In the genomic region with DNA sequence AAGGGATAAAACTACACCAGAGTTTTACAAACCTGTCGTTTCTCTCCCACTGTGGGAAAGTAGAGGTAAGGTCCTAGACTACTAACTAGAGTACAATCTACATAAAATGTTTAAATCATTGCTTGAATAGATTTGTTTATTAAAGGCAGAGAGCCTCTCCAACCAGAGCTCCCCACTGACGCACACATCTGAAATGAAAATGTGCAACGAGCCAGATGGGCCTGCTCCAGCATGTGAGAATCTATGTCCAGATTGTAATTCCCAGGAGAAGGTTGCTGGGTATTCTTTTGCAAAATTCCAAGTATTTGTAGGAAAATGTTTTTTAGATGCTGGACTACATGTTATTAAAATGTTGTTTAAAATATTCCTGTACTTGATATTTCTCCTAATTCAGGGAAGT, we compare ENCODE assay signal across 22 mouse cellular contexts. TPM values are rescaled to one million over a fixed set of nuclear protein-coding genes. Genes with fewer than 3 reads are reported as not detected.
A peak's percentile ranks its signal among the peaks of the same experiment; 100 is the strongest.
DNase-seq lines count a peak whose midpoint lies in the region; ATAC-seq lines count a peak whose summit lies in the region.
"Had no signal": no experiment of that assay in that cellular context is flagged by ENCODE, and none has a peak within 500 bp of the region (broad histone marks: within the 10 kb centered on the region; RNA-seq: fewer than 3 reads in every experiment).

No protein-coding gene starts in this region.

- no peak overlapping the region for H3K4me3 ChIP-seq in embryonic facial prominence, embryonic 14.5 days (ENCODE audit: low read depth, low read length)
- no peak overlapping the region for H3K4me3 ChIP-seq in embryonic facial prominence, embryonic 10.5 days
- H3K4me3 ChIP-seq: embryonic facial prominence, embryonic 15.5 days; gastrocnemius, adult 2 months; hindbrain, embryonic 12.5 days; hindbrain, embryonic 15.5 days had no signal

- no peak overlapping the region for H3K27ac ChIP-seq in embryonic facial prominence, embryonic 14.5 days (replicated peaks; ENCODE audit: low read depth, low read length)
- no peak overlapping the region for H3K27ac ChIP-seq in embryonic facial prominence, embryonic 10.5 days (replicated peaks)
- H3K27ac ChIP-seq: embryonic facial prominence, embryonic 15.5 days; gastrocnemius, adult 2 months; hindbrain, embryonic 12.5 days; hindbrain, embryonic 15.5 days had no signal

- no peaks in the 10 kb centered on the region for H3K36me3 ChIP-seq in embryonic facial prominence, embryonic 14.5 days (ENCODE audit: control insufficient read depth, insufficient read depth, low read length)
- no peaks in the 10 kb centered on the region for H3K36me3 ChIP-seq in embryonic facial prominence, embryonic 10.5 days (replicated peaks)
- H3K36me3 ChIP-seq: embryonic facial prominence, embryonic 15.5 days; hindbrain, embryonic 12.5 days; hindbrain, embryonic 15.5 days had no signal

- no peaks in the 10 kb centered on the region for H3K9me3 ChIP-seq in embryonic facial prominence, embryonic 14.5 days (ENCODE audit: control insufficient read depth, low read length)
- H3K9me3 ChIP-seq in embryonic facial prominence, embryonic 10.5 days, result no peaks in the 10 kb centered on the region
- H3K9me3 ChIP-seq: embryonic facial prominence, embryonic 15.5 days; hindbrain, embryonic 12.5 days; hindbrain, embryonic 15.5 days had no signal

- no peaks in the 10 kb centered on the region for H3K27me3 ChIP-seq in embryonic facial prominence, embryonic 14.5 days (replicated peaks; ENCODE audit: control insufficient read depth, insufficient read depth, low read length)
- no peaks in the 10 kb centered on the region for H3K27me3 ChIP-seq in embryonic facial prominence, embryonic 10.5 days (replicated peaks; ENCODE audit: low read depth, poor library complexity, severe bottlenecking)
- H3K27me3 ChIP-seq: embryonic facial prominence, embryonic 15.5 days; hindbrain, embryonic 12.5 days; hindbrain, embryonic 15.5 days had no signal

- no peaks in the 10 kb centered on the region for H3K4me1 ChIP-seq in embryonic facial prominence, embryonic 14.5 days (ENCODE audit: control insufficient read depth, insufficient read depth, low read length)
- H3K4me1 ChIP-seq in embryonic facial prominence, embryonic 10.5 days, result no peaks in the 10 kb centered on the region
- H3K4me1 ChIP-seq: embryonic facial prominence, embryonic 15.5 days; hindbrain, embryonic 12.5 days; hindbrain, embryonic 15.5 days had no signal

- no peak overlapping the region for H3K4me2 ChIP-seq in embryonic facial prominence, embryonic 14.5 days (ENCODE audit: low read depth, low read length)
- H3K4me2 ChIP-seq: embryonic facial prominence, embryonic 15.5 days; heart, embryonic 11.5 days; hindbrain, embryonic 12.5 days; hindbrain, embryonic 15.5 days had no signal

- 67% methylated on average over 3 of the region's 3 CpGs for WGBS in embryonic facial prominence, embryonic 14.5 days
- 85% methylated on average over 3 of the region's 3 CpGs for WGBS in embryonic facial prominence, embryonic 10.5 days

- peak; percentile 24 for DNase-seq in embryonic facial prominence, embryonic 14.5 days (ENCODE audit: low spot score)
- DNase-seq in embryonic facial prominence, embryonic 10.5 days (ENCODE audit: low spot score), result no peak
- no peak for DNase-seq in frontal cortex, postnatal 25 days (ENCODE audit: low spot score in 2 of 2)
- DNase-seq in right cerebral cortex, postnatal 14 days, result peak; percentile 5
- no peak for DNase-seq in right cerebral cortex, postnatal 10 days (ENCODE audit: low spot score in 2 of 2)
- DNase-seq: adrenal gland, postnatal 10 days; adrenal gland, postnatal 36 days; cerebellum, adult 11-12 months; cerebellum, adult 8-10 months; cerebellum, postnatal 10 days; cerebellum, postnatal 36 days; embryo, embryonic 11 days; gastrocnemius, adult 2 months; gastrocnemius, postnatal 14 days; heart, adult 11 months had no signal

- H3K9ac ChIP-seq in embryonic facial prominence, embryonic 14.5 days (ENCODE audit: low read depth, low read length), result no peak overlapping the region
- H3K9ac ChIP-seq: embryonic facial prominence, embryonic 15.5 days; hindbrain, embryonic 12.5 days; hindbrain, embryonic 15.5 days had no signal

- no peak for ATAC-seq in embryonic facial prominence, embryonic 14.5 days (ENCODE audit: low read depth)
- ATAC-seq in frontal cortex, adult (ENCODE audit: low TSS enrichment), result peak; percentile 57
- ATAC-seq: intestine, postnatal 0 days; Patski had no signal

RNA-seq across cellular contexts. Expression of a gene that starts 57.8 kb away (rescaled TPM):
- 5.3 and 7.7 TPM in 2 replicates for polyA plus RNA-seq in embryonic facial prominence, embryonic 14.5 days (2014; fragmentation: Nextera tagmentation; extraction: Ambion mirVana)
- 4.3 TPM in 2 replicates for polyA plus RNA-seq in embryonic facial prominence, embryonic 10.5 days (2016; fragmentation: Nextera tagmentation; extraction: Ambion mirVana)
- polyA plus RNA-seq: Patski had no signal

Comparison
In these comparisons a context has a peak if more than half of its experiments do, and no peak if none do; other contexts are left out.
1. DNase-seq: peak in embryonic facial prominence, embryonic 14.5 days (single experiment) and right cerebral cortex, postnatal 14 days (single experiment); none in embryonic facial prominence, embryonic 10.5 days (single experiment), frontal cortex, postnatal 25 days (0 of 2) and right cerebral cortex, postnatal 10 days (0 of 2).